In the genomic region with DNA sequence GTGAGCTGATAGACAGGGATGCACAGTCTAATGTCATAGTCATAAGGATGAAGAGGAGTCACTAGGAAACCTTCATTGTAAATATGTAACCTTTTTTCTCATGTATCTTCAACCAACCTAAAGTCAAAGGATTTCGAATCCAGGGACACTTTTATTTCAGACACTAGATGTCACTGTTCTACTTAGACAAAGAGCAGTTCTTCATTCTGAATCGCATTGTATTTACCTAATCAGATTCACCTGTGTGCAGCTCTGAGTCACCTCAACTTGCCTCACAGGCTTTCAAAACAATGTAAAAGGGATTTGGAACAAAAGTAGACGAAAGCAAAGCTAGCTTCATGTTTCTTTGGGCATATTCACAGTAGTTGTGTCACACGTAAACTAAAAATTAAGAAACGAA, we compare ENCODE assay signal across 14 mouse cellular contexts. TPM values are rescaled to one million over a fixed set of nuclear protein-coding genes. Genes with fewer than 3 reads are reported as not detected.
DNase-seq lines count a peak whose midpoint lies in the region; TF ChIP-seq lines count a peak whose summit lies in the region.
"Had no signal": no experiment of that assay in that cellular context is flagged by ENCODE, and none has a peak within 500 bp of the region (broad histone marks: within the 10 kb centered on the region; RNA-seq: fewer than 3 reads in every experiment).

No protein-coding gene starts in this region.

- TF ChIP-seq EP300 in MEL (IDR thresholded peaks at IDR 0.05; ENCODE audit: low read depth in 1 of 2, low read length in 2 of 2): no peak

- no peak overlapping the region for H3K9ac ChIP-seq in MEL (ENCODE audit: control insufficient read depth, low read depth, low read length, poor library complexity, severe bottlenecking)
- H3K9ac ChIP-seq: liver, embryonic 12.5 days; midbrain, embryonic 12.5 days had no signal

- TF ChIP-seq CTCF in MEL (IDR thresholded peaks at IDR 0.05 in 2 of 3, conservative IDR thresholded peaks at IDR 0.05 in 1 of 3; ENCODE audit: control insufficient read depth in 1 of 3, insufficient read depth in 1 of 3, low read depth in 2 of 3, low read length in 3 of 3, poor library complexity in 1 of 3, severe bottlenecking in 1 of 3): peak in 2 of 3 experiments; percentile 19 to 30; a peak in 2 of 6 replicates

- no peaks in the 10 kb centered on the region for H3K4me1 ChIP-seq in MEL (ENCODE audit: control insufficient read depth in 1 of 2, insufficient read depth in 2 of 2, low read length in 2 of 2)
- H3K4me1 ChIP-seq: liver, embryonic 12.5 days; midbrain, embryonic 12.5 days had no signal

- DNase-seq in cerebellum, adult 9-10 months: peak; percentile 9
- DNase-seq in cerebellum, adult 18-20 months: no peak
- peak; percentile 29 for DNase-seq in layer of hippocampus, adult 9-10 months (ENCODE audit: low spot score)
- no peak for DNase-seq in layer of hippocampus, adult 11-12 months (ENCODE audit: low spot score)
- DNase-seq in MEL (ENCODE audit: low read depth, low spot score): peak; percentile 22
- DNase-seq in fibroblast of lung, adult 2 months (ENCODE audit: low read depth): peak; percentile 10
- DNase-seq in adrenal gland, adult 2 months: no peak
- no peak for DNase-seq in gastrocnemius, postnatal 10 days
- DNase-seq: adrenal gland, postnatal 10 days; B cell, adult 2 months; heart, postnatal 14 days had no signal

- no peaks in the 10 kb centered on the region for H3K79me2 ChIP-seq in MEL (ENCODE audit: control insufficient read depth, insufficient read depth, low read length, poor library complexity)

- no peaks in the 10 kb centered on the region for H3K9me3 ChIP-seq in MEL (replicated peaks; ENCODE audit: insufficient read depth, low read length)
- H3K9me3 ChIP-seq: liver, embryonic 12.5 days; midbrain, embryonic 12.5 days had no signal

- TF ChIP-seq RAD21 in MEL (IDR thresholded peaks at IDR 0.05; ENCODE audit: low read depth, low read length): peak; percentile 33

- no peak overlapping the region for H3K27ac ChIP-seq in MEL (ENCODE audit: control insufficient read depth, low read depth, low read length)
- H3K27ac ChIP-seq: liver, embryonic 12.5 days; midbrain, embryonic 12.5 days had no signal

- no peaks in the 10 kb centered on the region for H3K36me3 ChIP-seq in MEL (ENCODE audit: control insufficient read depth in 1 of 2, insufficient read depth in 2 of 2, low read length in 2 of 2)
- H3K36me3 ChIP-seq: liver, embryonic 12.5 days; midbrain, embryonic 12.5 days had no signal

- H3K27me3 ChIP-seq in MEL (ENCODE audit: control insufficient read depth in 1 of 2, insufficient read depth in 2 of 2, low read length in 2 of 2): no peaks in the 10 kb centered on the region
- H3K27me3 ChIP-seq: liver, embryonic 12.5 days; midbrain, embryonic 12.5 days had no signal

- H3K4me3 ChIP-seq in MEL (ENCODE audit: control insufficient read depth in 1 of 2, insufficient read depth in 1 of 2, low read depth in 2 of 2, low read length in 2 of 2): no peak overlapping the region
- H3K4me3 ChIP-seq: liver, embryonic 12.5 days; midbrain, embryonic 12.5 days had no signal

- no peak for TF ChIP-seq POLR2A in MEL (IDR thresholded peaks at IDR 0.05; ENCODE audit: control insufficient read depth in 1 of 2, insufficient read depth in 1 of 2, low read depth in 1 of 2, low read length in 2 of 2, poor library complexity in 1 of 2)

TF ChIP-seq in MEL, 35 proteins besides CTCF, POLR2A, EP300 and RAD21:
- no peak for TF ChIP-seq ZNF384 (IDR thresholded peaks at IDR 0.05; ENCODE audit: low read depth, low read length)
- TF ChIP-seq RCOR1 (IDR thresholded peaks at IDR 0.05; ENCODE audit: low read depth, low read length): no peak
- no peak for TF ChIP-seq ELF1 (IDR thresholded peaks at IDR 0.05; ENCODE audit: low read depth, low read length)
- no peak for TF ChIP-seq TCF12 (IDR thresholded peaks at IDR 0.05; ENCODE audit: low read depth, low read length)
- TF ChIP-seq ZKSCAN1 (IDR thresholded peaks at IDR 0.05; ENCODE audit: low read depth, low read length): no peak
- no peak for TF ChIP-seq ETS1 (IDR thresholded peaks at IDR 0.05; ENCODE audit: low read depth, low read length)
- no peak for TF ChIP-seq HCFC1 (IDR thresholded peaks at IDR 0.05; ENCODE audit: low read depth, low read length)
TF ChIP-seq in MEL: peak in this region for 0.

RNA-seq across cellular contexts. Expression of a gene that starts 57.3 kb away (rescaled TPM):
- total RNA-seq in MEL (2012; rRNA removed): not detected in 2 replicates
- not detected for polyA plus RNA-seq in MEL (2012; ENCODE audit: insufficient read depth in 1 of 2, insufficient read length in 2 of 2, low read depth in 1 of 2, low replicate concordance in 2 of 2, missing spikeins in 1 of 2)
- total RNA-seq in adrenal gland, adult 2 months (2021): 1 to 10 TPM in 1 of 2 experiments, under 1 TPM in 1; 0.38 to 1.8 TPM
- polyA plus RNA-seq in adrenal gland, adult 2 months (2012; rRNA removed): 0.03 and 0.19 TPM in 2 replicates
- 1 to 10 TPM; 1.9 to 2.4 TPM for total RNA-seq in gastrocnemius, postnatal 10 days (2021)
- polyA plus RNA-seq: large intestine, adult 2 months had no signal

Comparison
In these comparisons a context has a peak if more than half of its experiments do, and no peak if none do; other contexts are left out.
1. DNase-seq: peak in cerebellum, adult 9-10 months (single experiment), layer of hippocampus, adult 9-10 months (single experiment), MEL (single experiment) and fibroblast of lung, adult 2 months (single experiment); none in cerebellum, adult 18-20 months (0 of 2), layer of hippocampus, adult 11-12 months (single experiment), adrenal gland, adult 2 months (single experiment) and gastrocnemius, postnatal 10 days (single experiment).